Mouse (Mus musculus) brain, embryonic 14.5 days (tissue): ENCODE results near the gene Ptcd1.

Experiments
- CTCF ChIP-seq: fragments of 200-500 bp; IDR thresholded peaks from 2 replicates; pipeline ENCODE4 v1.5.1; 2012; ENCODE audit warnings: inconsistent platforms, mild to moderate bottlenecking, moderate library complexity, borderline replicate concordance; ENCODE audit not compliant: insufficient read depth, insufficient read length; ENCODE audit errors: extremely low read depth
- POLR2A ChIP-seq: fragments of 200-500 bp; IDR thresholded peaks from 2 replicates; pipeline ENCODE4 v1.6.1; 2012; ENCODE audit warnings: mild to moderate bottlenecking, inconsistent platforms, borderline replicate concordance; ENCODE audit not compliant: poor library complexity, insufficient read depth, insufficient read length, severe bottlenecking; ENCODE audit errors: extremely low read depth

GRCm38 (mm10) chr5:145161361-145161760 lies 5.5 kb downstream of the Ptcd1 start:
- TF ChIP-seq CTCF (no peak), POLR2A (no peak)
